Mouse (Mus musculus) intestine, embryonic 14.5 days (tissue): Measurements from ENCODE around the gene Ppt2. TPM values are rescaled to one million over a fixed set of nuclear protein-coding genes. Genes with fewer than 3 reads are reported as not detected.

Source experiments
- ATAC-seq: fragments of 200-750 bp; cut with Nextera tagmentation; replicated peaks from 2 replicates; pipeline ENCODE4 v1.8.0; 2017; ENCODE audit warnings: low read depth, moderate number of reproducible peaks, moderate TSS enrichment, moderate library complexity; ENCODE audit not compliant: low FRiP score, low TSS enrichment
- DNase-seq: peaks from one replicate; pipeline ENCODE4 v3.0.0-alpha.2; 2018; ENCODE audit warnings: low spot score
- H3K27ac ChIP-seq: fragments of 300-500 bp; sonication (generic); 2 replicates; pipeline ENCODE4 v1.5.1; 2014; ENCODE audit warnings: low read depth, mild to moderate bottlenecking, control low read depth
- H3K27me3 ChIP-seq: fragments of 300-500 bp; sonication (generic); replicated peaks from 2 replicates; pipeline ENCODE4 v1.6.1; 2014; ENCODE audit warnings: low read length, control low read depth; ENCODE audit not compliant: control insufficient read depth, insufficient read depth
- H3K36me3 ChIP-seq: fragments of 300-500 bp; sonication (generic); 2 replicates; pipeline ENCODE4 v1.6.1; 2014; ENCODE audit warnings: low read length, control low read depth; ENCODE audit not compliant: control insufficient read depth, insufficient read depth
- H3K4me1 ChIP-seq: fragments of 300-500 bp; sonication (generic); replicated peaks from 2 replicates; pipeline ENCODE4 v1.6.1; 2014; ENCODE audit warnings: low read length, control low read depth, mixed read lengths; ENCODE audit not compliant: control insufficient read depth, insufficient read depth
- H3K4me2 ChIP-seq: fragments of 300-500 bp; sonication (generic); 2 replicates; pipeline ENCODE4 v1.6.1; 2014; ENCODE audit warnings: low read length
- H3K4me3 ChIP-seq: fragments of 300-500 bp; sonication (generic); 2 replicates; pipeline ENCODE4 v1.5.1; 2014; ENCODE audit warnings: low read depth, low read length, control low read depth, mixed read lengths
- H3K9ac ChIP-seq: fragments of 300-500 bp; sonication (generic); 2 replicates; pipeline ENCODE4 v1.6.1; 2014; ENCODE audit warnings: mild to moderate bottlenecking, low read length
- H3K9me3 ChIP-seq: fragments of 300-500 bp; sonication (generic); 2 replicates; pipeline ENCODE4 v1.6.1; 2016; ENCODE audit warnings: low read length, control low read depth; ENCODE audit not compliant: control insufficient read depth
- WGBS: fragments of 180-500 bp; shearing (Covaris S2); extraction: QIAGEN DNeasy Blood & Tissue Kit; methylation state at CpG from one replicate; pipeline ENCODE4 v1.1.7; 2014; 5-methylcytosine and 5-hydroxymethylcytosine counted together
- polyA plus RNA-seq: library from polyadenylated mRNA; unstranded; fragments of >200 nt; fragmentation: Nextera tagmentation; extraction: Ambion mirVana; gene quantifications from 2 replicates; pipeline ENCODE4 v1.2.1, GENCODE M21; 2014

The Ppt2 gene
- 34.8 and 35.1 TPM in 2 replicates for polyA plus RNA-seq

DNA sequence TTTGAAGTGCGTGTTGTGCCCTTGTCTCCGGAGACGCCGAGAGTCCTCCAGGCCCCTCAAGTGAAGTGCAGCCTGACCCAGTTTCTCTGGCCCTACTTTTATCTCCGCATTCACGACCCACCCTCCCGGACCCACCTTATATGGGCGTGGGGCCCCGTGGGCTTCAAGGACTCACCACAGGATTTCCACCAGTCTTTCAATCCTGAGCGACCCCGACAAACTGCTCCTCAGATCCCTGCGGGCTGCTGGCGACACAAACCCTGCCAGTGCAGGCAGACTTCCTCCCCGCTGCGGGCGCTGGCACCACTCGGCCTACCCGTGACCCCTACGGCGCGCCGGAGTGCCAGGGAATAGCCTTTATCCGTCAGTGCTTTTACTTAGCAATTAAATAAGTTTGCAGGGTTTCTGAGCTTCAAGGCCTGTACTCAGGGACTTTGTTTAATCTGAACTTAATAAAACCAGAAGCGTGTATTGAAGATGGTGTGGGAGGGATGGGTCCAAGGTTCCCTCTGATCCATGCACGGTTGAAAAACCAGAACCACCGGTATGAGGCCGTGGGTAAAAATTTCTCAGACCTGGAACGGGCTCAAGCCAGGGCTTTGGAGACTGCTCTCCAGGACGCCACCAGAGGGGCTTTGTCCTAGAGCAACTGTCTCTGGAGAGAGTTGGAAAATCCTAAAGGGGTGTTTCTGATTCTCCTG, at the start of gene Ppt2:
Gene Ppt2 (minus strand): TSS at position 568 of the 701 bp plus-strand sequence.
- Histone ChIP-seq H3K9me3 (no peaks in the 10 kb centered on the region), H3K27me3 (peaks cover 36% of the 10 kb centered on the region), H3K4me1 (peaks cover 45% of the 10 kb centered on the region), H3K36me3 (peaks cover 11% of the 10 kb centered on the region), H3K4me2 (peak within 1 kb of the TSS; percentile 76), H3K27ac (peak within 1 kb of the TSS; percentile 95), H3K4me3 (peak within 1 kb of the TSS; percentile 71), H3K9ac (peak within 1 kb of the TSS; percentile 70)
- DNase-seq = peak; percentile 85
- 2% methylated on average over 29 of the region's 29 CpGs for WGBS
- 0 out of 2 replicates have a peak, but pooled peaks have one; percentile 12 for ATAC-seq

DNA sequence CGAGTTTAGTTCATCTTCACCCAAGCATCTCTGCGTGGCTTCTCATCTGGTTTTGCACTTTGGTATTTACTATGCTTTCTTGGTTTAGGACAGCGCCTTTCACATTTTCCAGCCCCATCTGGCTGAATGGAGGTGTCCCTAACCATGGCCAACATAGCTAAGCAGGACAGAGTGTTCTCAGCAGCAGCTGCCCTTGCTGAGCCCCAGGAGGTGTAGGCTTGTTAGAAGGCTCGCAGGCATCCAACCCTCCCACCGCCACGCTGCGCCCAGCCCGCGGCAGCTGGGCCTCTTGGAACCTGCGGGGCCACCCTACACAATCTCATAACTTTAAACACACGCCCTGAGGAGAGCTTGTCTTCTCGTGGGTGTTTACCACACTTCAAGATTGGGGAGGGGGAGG, 48.4 kb upstream of the Ppt2 start:
- no peak for ATAC-seq
- peaks cover 34% of the 10 kb centered on the region for H3K4me1 ChIP-seq
- no peaks in the 10 kb centered on the region for H3K36me3 ChIP-seq
- DNase-seq = no peak
- H3K27ac ChIP-seq = no peak overlapping the region
- H3K9ac ChIP-seq = no peak overlapping the region
- 62% methylated on average over 12 of the region's 12 CpGs for WGBS
- peaks cover 20% of the 10 kb centered on the region for H3K27me3 ChIP-seq
- no peak overlapping the region for H3K4me3 ChIP-seq
- no peaks in the 10 kb centered on the region for H3K9me3 ChIP-seq
- no peak overlapping the region for H3K4me2 ChIP-seq

DNA sequence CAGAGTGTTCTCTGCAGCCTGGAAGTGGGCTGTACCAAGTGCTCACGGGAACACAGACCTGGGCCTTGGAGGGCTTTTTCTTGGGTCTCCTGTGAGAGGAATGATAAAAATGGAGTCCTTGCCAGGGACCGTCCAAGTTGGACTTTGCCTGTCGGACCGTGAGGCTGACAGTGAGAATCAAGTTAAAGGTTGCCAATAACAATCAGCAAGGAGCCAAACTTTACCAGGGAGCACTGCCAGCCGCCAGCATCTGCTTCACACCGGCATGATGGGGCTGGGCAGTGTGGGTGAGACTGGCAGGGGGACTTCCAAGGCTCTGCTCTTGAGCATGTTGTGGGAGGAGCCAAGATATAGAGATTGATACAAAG, 47.8 kb upstream of the Ppt2 start:
- Histone ChIP-seq H3K4me3 (no peak overlapping the region), H3K36me3 (no peaks in the 10 kb centered on the region), H3K9me3 (no peaks in the 10 kb centered on the region), H3K9ac (no peak overlapping the region), H3K27ac (peak overlapping the region; percentile 85), H3K4me1 (peaks cover 34% of the 10 kb centered on the region), H3K27me3 (peaks cover 26% of the 10 kb centered on the region), H3K4me2 (no peak overlapping the region)
- WGBS = 81% methylated on average over 6 of the region's 6 CpGs
- ATAC-seq = no peak
- DNase-seq = no peak

DNA sequence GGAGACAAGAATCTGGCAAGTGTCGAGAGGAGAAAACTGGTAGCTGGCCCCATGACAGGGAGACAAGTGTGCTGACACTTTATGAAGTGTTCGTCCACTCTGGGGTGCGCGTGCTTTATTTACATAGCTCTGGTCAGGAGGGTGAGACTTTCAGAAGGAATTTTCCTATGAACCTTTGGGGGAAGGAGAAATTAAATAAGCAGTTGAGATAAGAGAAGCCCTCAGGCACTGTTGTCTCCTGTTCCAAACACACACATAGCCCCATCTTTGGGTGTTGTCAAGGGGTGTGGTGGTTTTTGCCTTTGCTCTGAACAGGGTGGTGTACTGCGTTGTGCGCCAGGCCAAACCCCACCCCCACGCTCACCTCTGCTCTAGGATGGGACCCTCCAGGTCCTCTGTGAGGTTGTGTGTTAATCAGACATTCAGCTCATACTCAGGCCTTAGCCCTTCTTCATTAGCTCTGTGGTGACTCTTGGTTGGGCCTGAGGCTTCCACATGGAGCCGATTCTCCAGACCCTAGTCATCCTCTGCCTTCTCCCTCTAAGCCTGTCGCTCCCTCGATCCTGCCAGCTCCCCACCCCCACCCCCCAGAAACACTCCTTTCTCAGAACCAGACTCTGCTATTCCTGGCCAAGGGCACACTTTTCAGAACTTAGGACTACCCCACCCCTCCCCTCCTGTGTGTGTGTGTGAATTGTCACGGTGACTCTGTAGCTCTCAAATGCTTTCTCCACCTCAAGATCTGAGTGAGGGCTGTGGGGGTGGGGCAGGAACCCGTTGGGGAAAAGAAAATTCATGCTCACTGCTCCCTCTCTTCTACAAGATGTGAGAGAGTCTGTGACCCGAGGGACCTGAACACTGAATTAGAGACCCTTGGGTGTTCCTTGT, 47.1 kb upstream of the Ppt2 start:
- H3K27me3 ChIP-seq = peaks cover 32% of the 10 kb centered on the region

DNA sequence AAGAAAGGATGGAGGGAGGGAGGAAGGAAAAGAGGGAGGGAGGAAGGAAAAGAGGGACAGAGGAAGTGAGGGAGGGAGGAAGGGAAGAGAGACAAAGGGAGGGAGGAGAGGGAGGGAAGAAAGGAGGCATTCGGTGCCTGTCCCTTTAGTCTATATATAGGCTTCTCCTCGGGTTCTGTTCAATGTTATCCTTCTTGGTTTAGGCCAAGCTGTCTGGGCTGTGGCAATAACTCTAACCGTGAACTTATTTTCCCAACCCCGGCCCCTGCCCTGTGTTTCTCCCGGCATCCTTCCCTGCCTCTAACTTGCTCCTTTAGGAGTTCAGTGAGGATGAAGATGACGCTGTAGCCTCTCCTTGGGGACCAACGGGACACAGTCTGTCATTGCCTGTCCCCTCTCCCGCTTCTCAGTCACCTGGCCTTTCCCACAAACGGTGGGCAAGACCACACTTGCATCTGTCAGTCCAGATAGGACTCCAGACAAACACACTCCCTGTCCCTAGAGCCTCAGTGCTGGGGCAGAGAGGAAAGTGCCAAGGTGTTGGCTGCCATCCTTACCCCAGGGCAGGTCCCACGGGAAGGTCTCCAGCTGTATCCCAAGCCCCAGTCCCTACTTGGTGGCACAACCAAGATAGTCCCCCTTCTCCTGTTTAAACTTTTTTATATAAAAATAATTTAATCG, 46.4 kb upstream of the Ppt2 start:
- peak; percentile 56 for ATAC-seq

More for the DNA sequence above, 47.1 kb upstream of the Ppt2 start:
- no peak overlapping the region for H3K9ac ChIP-seq
- H3K4me1 ChIP-seq = peaks cover 34% of the 10 kb centered on the region
- WGBS = 38% methylated on average over 13 of the region's 13 CpGs
- H3K27ac ChIP-seq = peak overlapping the region; percentile 85
- H3K4me3 ChIP-seq = no peak overlapping the region
- no peaks in the 10 kb centered on the region for H3K36me3 ChIP-seq
- H3K4me2 ChIP-seq = no peak overlapping the region
- ATAC-seq (no peak), DNase-seq (no peak)
- no peaks in the 10 kb centered on the region for H3K9me3 ChIP-seq

DNA sequence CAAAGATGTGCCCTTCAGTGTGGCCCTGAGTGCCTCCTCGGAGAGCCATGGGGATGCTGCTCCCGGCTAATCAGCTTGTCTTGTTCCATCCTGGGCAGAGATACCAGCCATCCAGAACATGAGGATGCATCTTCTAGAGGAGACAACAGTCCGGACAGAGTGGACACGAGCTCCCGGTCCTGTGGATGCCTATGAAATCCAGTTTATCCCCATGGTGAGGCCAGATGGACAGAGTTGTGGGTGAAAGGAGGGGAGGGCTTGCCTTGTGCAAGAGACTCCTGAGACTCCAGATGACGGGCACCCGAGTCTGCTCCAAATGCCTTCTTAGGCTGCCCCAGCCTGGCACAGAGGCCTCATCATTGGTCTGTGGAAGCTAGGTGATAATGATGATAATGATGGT, 44.8 kb upstream of the Ppt2 start:
- H3K4me2 ChIP-seq = no peak overlapping the region
- WGBS = 92% methylated on average over 7 of the region's 7 CpGs
- H3K9me3 ChIP-seq = no peaks in the 10 kb centered on the region
- no peak for DNase-seq
- no peak overlapping the region for H3K4me3 ChIP-seq
- no peak overlapping the region for H3K9ac ChIP-seq
- ATAC-seq = no peak
- H3K27ac ChIP-seq = no peak overlapping the region
- H3K27me3 ChIP-seq = peaks cover 38% of the 10 kb centered on the region
- peaks cover 34% of the 10 kb centered on the region for H3K4me1 ChIP-seq
- no peaks in the 10 kb centered on the region for H3K36me3 ChIP-seq

More for the DNA sequence above, 46.4 kb upstream of the Ppt2 start:
- WGBS = 33% methylated on average over 11 of the region's 11 CpGs
- Histone ChIP-seq H3K4me3 (no peak overlapping the region), H3K36me3 (no peaks in the 10 kb centered on the region), H3K4me1 (peaks cover 34% of the 10 kb centered on the region), H3K27me3 (peaks cover 40% of the 10 kb centered on the region), H3K27ac (peak overlapping the region; percentile 85), H3K9ac (no peak overlapping the region), H3K9me3 (no peaks in the 10 kb centered on the region), H3K4me2 (0 out of 2 replicates have a peak overlapping the region, but pooled peaks have one; percentile 7)
- DNase-seq = no peak

DNA sequence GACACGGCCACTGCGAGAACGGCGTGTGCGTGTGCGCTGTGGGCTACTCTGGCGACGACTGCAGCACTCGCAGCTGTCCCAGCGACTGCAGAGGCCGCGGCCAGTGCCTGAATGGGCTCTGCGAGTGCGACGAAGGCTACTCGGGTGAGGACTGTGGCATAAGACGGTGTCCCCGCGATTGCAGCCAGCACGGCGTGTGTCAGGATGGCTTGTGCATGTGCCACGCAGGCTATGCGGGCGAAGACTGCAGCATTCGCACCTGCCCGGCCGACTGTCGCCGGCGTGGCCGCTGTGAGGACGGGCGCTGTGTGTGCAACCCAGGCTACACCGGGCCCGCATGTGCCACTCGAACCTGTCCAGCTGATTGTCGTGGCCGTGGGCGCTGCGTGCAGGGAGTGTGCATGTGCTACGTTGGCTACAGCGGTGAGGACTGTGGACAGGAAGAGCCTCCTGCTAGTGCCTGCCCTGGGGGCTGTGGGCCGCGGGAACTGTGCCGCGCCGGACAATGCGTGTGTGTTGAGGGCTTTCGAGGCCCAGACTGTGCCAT, 44.0 kb upstream of the Ppt2 start:
- Histone ChIP-seq H3K36me3 (no peaks in the 10 kb centered on the region), H3K4me3 (peak overlapping the region; percentile 34), H3K9ac (peak overlapping the region; percentile 37), H3K4me2 (peak overlapping the region; percentile 61), H3K27me3 (peaks cover 38% of the 10 kb centered on the region), H3K27ac (no peak overlapping the region), H3K9me3 (no peaks in the 10 kb centered on the region), H3K4me1 (peaks cover 34% of the 10 kb centered on the region)
- ATAC-seq (no peak), DNase-seq (no peak)
- WGBS = 30% methylated on average over 49 of the region's 49 CpGs
